ENCODE assay signal across 8 mouse cellular contexts in the genomic region with DNA sequence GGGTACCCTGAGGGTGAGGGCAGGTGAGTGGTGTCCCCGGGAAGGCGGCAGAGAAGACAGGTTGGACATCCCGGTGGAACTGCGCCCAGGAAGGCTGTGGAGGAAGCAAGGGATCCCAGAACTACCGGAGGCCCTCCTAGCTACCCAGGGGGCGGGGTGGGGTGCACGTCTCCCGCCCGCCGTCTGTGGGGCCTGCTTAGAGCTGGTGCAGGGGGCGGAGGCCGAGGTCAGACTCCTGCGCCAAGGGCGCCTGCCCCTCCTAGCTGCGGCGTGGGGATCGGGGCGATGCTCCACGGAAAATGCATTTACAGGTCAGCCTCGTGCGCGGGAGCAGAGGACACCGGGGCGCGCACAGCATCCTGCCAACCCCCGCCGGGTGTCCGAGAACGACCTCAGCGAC. TPM values are rescaled to one million over a fixed set of nuclear protein-coding genes. Genes with fewer than 3 reads are reported as not detected.
DNase-seq lines count a peak whose midpoint lies in the region; ATAC-seq and TF ChIP-seq lines count a peak whose summit lies in the region.

No protein-coding gene starts in this region.

- peak overlapping the region; percentile 66 for H3K4me3 ChIP-seq in heart, embryonic 12.5 days
- peak overlapping the region; percentile 59; the same call in 1 of the 2 replicates for H3K4me3 ChIP-seq in G1E (ENCODE audit: low read depth, low read length)
- H3K4me3 ChIP-seq in forebrain, embryonic 14.5 days (ENCODE audit: low read depth, low read length) = peak overlapping the region; percentile 54
- H3K4me3 ChIP-seq in liver, embryonic 11.5 days (ENCODE audit: low read depth, low read length) = peak overlapping the region; percentile 50
- peak overlapping the region; percentile 74 for H3K4me3 ChIP-seq in neural tube, embryonic 15.5 days (replicated peaks)

- H3K9ac ChIP-seq in heart, embryonic 12.5 days = peak overlapping the region; percentile 84
- peak overlapping the region; percentile 67 for H3K9ac ChIP-seq in forebrain, embryonic 14.5 days (ENCODE audit: low read length)
- peak overlapping the region; percentile 11 for H3K9ac ChIP-seq in liver, embryonic 11.5 days (ENCODE audit: low read depth, low read length)
- peak overlapping the region; percentile 77 for H3K9ac ChIP-seq in neural tube, embryonic 15.5 days (replicated peaks)

- no peak for TF ChIP-seq CTCF in G1E (IDR thresholded peaks at IDR 0.05; ENCODE audit: low read depth, low read length)

- peak overlapping the region; percentile 96 for H3K4me2 ChIP-seq in heart, embryonic 12.5 days
- H3K4me2 ChIP-seq in forebrain, embryonic 14.5 days (ENCODE audit: low read length) = peak overlapping the region; percentile 93
- H3K4me2 ChIP-seq in liver, embryonic 11.5 days = peak overlapping the region; percentile 91
- H3K4me2 ChIP-seq in neural tube, embryonic 15.5 days = peak overlapping the region; percentile 92

- peaks cover 6% of the 10 kb centered on the region for H3K36me3 ChIP-seq in heart, embryonic 12.5 days
- H3K36me3 ChIP-seq in G1E (replicated peaks) = no peaks in the 10 kb centered on the region
- H3K36me3 ChIP-seq in forebrain, embryonic 14.5 days (ENCODE audit: control insufficient read depth, insufficient read depth, low read length) = no peaks in the 10 kb centered on the region
- peaks cover 3% of the 10 kb centered on the region; the same call in 1 of the 2 replicates for H3K36me3 ChIP-seq in liver, embryonic 11.5 days (ENCODE audit: control insufficient read depth, insufficient read depth, low read length)
- H3K36me3 ChIP-seq in neural tube, embryonic 15.5 days = peaks cover 2% of the 10 kb centered on the region; the same call in 1 of the 2 replicates

- H3K4me1 ChIP-seq in heart, embryonic 12.5 days (replicated peaks) = peaks cover 36% of the 10 kb centered on the region
- H3K4me1 ChIP-seq in G1E (ENCODE audit: insufficient read depth, low read depth, low read length) = peaks cover 16% of the 10 kb centered on the region
- peaks cover 3% of the 10 kb centered on the region; the same call in 1 of the 2 replicates for H3K4me1 ChIP-seq in forebrain, embryonic 14.5 days (ENCODE audit: control insufficient read depth, insufficient read depth, low read length)
- peaks cover 13% of the 10 kb centered on the region for H3K4me1 ChIP-seq in liver, embryonic 11.5 days (replicated peaks; ENCODE audit: control insufficient read depth, insufficient read depth, low read length)
- H3K4me1 ChIP-seq in neural tube, embryonic 15.5 days = peaks cover 47% of the 10 kb centered on the region

- H3K27ac ChIP-seq in heart, embryonic 12.5 days (ENCODE audit: poor library complexity, severe bottlenecking) = no peak overlapping the region
- no peak overlapping the region for H3K27ac ChIP-seq in forebrain, embryonic 14.5 days (ENCODE audit: low read depth, low read length)
- H3K27ac ChIP-seq in liver, embryonic 11.5 days (ENCODE audit: low read depth, low read length) = no peak overlapping the region
- peak overlapping the region; percentile 70 for H3K27ac ChIP-seq in neural tube, embryonic 15.5 days (replicated peaks)

- WGBS in heart, embryonic 12.5 days = 2% methylated on average over 30 of the region's 30 CpGs
- WGBS in forebrain, embryonic 14.5 days = 0% methylated on average over 28 of the region's 30 CpGs
- under 1% methylated on average over 30 of the region's 30 CpGs for WGBS in liver, embryonic 11.5 days
- 1% methylated on average over 29 of the region's 30 CpGs for WGBS in neural tube, embryonic 15.5 days

- intact Hi-C loops in left cerebral cortex, postnatal 14 days (cut with DNase I) = no loop called here

- ATAC-seq in heart, embryonic 12.5 days (ENCODE audit: insufficient number of reproducible peaks, low FRiP score) = 0 out of 2 replicates have a peak, but pooled peaks have one; percentile 8
- no peak for ATAC-seq in G1E (ENCODE audit: extremely low read depth, insufficient number of reproducible peaks, low FRiP score, poor library complexity, severe bottlenecking)
- ATAC-seq in forebrain, embryonic 14.5 days = peak; percentile 19
- ATAC-seq in liver, embryonic 11.5 days (replicated peaks; ENCODE audit: low FRiP score) = peak; percentile 24; the same call in 1 of the 2 replicates
- peak; percentile 37 for ATAC-seq in neural tube, embryonic 15.5 days (ENCODE audit: low FRiP score)

- DNase-seq in heart, adult 9 months (ENCODE audit: low spot score in 2 of 2) = no peak
- DNase-seq in G1E (ENCODE audit: low spot score) = no peak
- no peak for DNase-seq in forebrain, embryonic 14.5 days (ENCODE audit: low spot score)
- no peak for DNase-seq in liver, embryonic 11.5 days (ENCODE audit: low spot score)
- no peak for DNase-seq in left cerebral cortex, postnatal 14 days (ENCODE audit: low spot score in 2 of 2)
- no peak for DNase-seq in frontal cortex, postnatal 25 days (ENCODE audit: low spot score in 2 of 2)

- H3K27me3 ChIP-seq in heart, embryonic 12.5 days (replicated peaks) = peaks cover 5% of the 10 kb centered on the region
- peaks cover 81% of the 10 kb centered on the region for H3K27me3 ChIP-seq in G1E (ENCODE audit: insufficient read depth, low read length)
- H3K27me3 ChIP-seq in forebrain, embryonic 14.5 days (replicated peaks; ENCODE audit: control insufficient read depth, insufficient read depth, low read length) = peaks cover 13% of the 10 kb centered on the region
- H3K27me3 ChIP-seq in liver, embryonic 11.5 days (replicated peaks; ENCODE audit: control insufficient read depth, insufficient read depth, low read length) = peaks cover 16% of the 10 kb centered on the region
- peaks cover 7% of the 10 kb centered on the region; the same call in 1 of the 2 replicates for H3K27me3 ChIP-seq in neural tube, embryonic 15.5 days (replicated peaks)

- H3K9me3 ChIP-seq in heart, embryonic 12.5 days (replicated peaks) = no peaks in the 10 kb centered on the region
- peaks cover 9% of the 10 kb centered on the region for H3K9me3 ChIP-seq in G1E (replicated peaks)
- no peaks in the 10 kb centered on the region for H3K9me3 ChIP-seq in forebrain, embryonic 14.5 days (replicated peaks; ENCODE audit: control insufficient read depth, low read length)
- H3K9me3 ChIP-seq in liver, embryonic 11.5 days (ENCODE audit: control insufficient read depth, low read length) = no peaks in the 10 kb centered on the region
- no peaks in the 10 kb centered on the region for H3K9me3 ChIP-seq in neural tube, embryonic 15.5 days (replicated peaks)

RNA-seq across cellular contexts. Expression of a gene that starts 0.4 kb away (rescaled TPM):
- 7.8 and 8.4 TPM in 2 replicates for polyA plus RNA-seq in heart, embryonic 12.5 days (2016; fragmentation: Nextera tagmentation; extraction: Ambion mirVana)
- total RNA-seq in G1E (2014; fragmentation: Nextera tagmentation) = not detected in 2 replicates
- 0.05 and 0.35 TPM in 2 replicates for total RNA-seq in G1E (2017)
- polyA plus RNA-seq in G1E (2012) = 0.08 and 0.13 TPM in 2 replicates
- polyA plus RNA-seq in forebrain, embryonic 14.5 days (2014; fragmentation: Nextera tagmentation; extraction: Ambion mirVana) = 6.6 and 9.9 TPM in 2 replicates
- polyA plus RNA-seq in liver, embryonic 11.5 days (2014; fragmentation: Nextera tagmentation; extraction: Ambion mirVana) = 7.2 and 7.9 TPM in 2 replicates
- 30.0 and 31.9 TPM in 2 replicates for polyA plus RNA-seq in neural tube, embryonic 15.5 days (2015; fragmentation: Nextera tagmentation; extraction: Ambion mirVana)
- total RNA-seq in left cerebral cortex, postnatal 14 days (2021) = 10 to 100 TPM in 1 of 2 experiments, 1 to 10 TPM in 1; 9.1 to 11.0 TPM

RNA-seq across cellular contexts. Expression of a gene that starts 0.5 kb away (rescaled TPM):
- polyA plus RNA-seq in heart, embryonic 12.5 days (2016; fragmentation: Nextera tagmentation; extraction: Ambion mirVana) = 0.77 and 1.0 TPM in 2 replicates
- total RNA-seq in G1E (2014; fragmentation: Nextera tagmentation) (not detected in 2 replicates), G1E (2017) (0.05 and 0.06 TPM in 2 replicates)
- not detected in 2 replicates for polyA plus RNA-seq in G1E (2012)
- 0.44 and 0.61 TPM in 2 replicates for polyA plus RNA-seq in forebrain, embryonic 14.5 days (2014; fragmentation: Nextera tagmentation; extraction: Ambion mirVana)
- 1.3 and 1.5 TPM in 2 replicates for polyA plus RNA-seq in liver, embryonic 11.5 days (2014; fragmentation: Nextera tagmentation; extraction: Ambion mirVana)
- 2.0 and 2.3 TPM in 2 replicates for polyA plus RNA-seq in neural tube, embryonic 15.5 days (2015; fragmentation: Nextera tagmentation; extraction: Ambion mirVana)
- 1 to 10 TPM in 1 of 2 experiments, under 1 TPM in 1; 0.91 to 1.1 TPM for total RNA-seq in left cerebral cortex, postnatal 14 days (2021)

RNA-seq across cellular contexts. Expression of a gene that starts 14.6 kb away (rescaled TPM):
- 27.9 and 28.5 TPM in 2 replicates for polyA plus RNA-seq in heart, embryonic 12.5 days (2016; fragmentation: Nextera tagmentation; extraction: Ambion mirVana)
- total RNA-seq in G1E (2014; fragmentation: Nextera tagmentation) = 27.6 and 35.8 TPM in 2 replicates
- 26.8 and 28.0 TPM in 2 replicates for total RNA-seq in G1E (2017)
- polyA plus RNA-seq in G1E (2012) = 15.7 and 18.4 TPM in 2 replicates
- polyA plus RNA-seq in forebrain, embryonic 14.5 days (2014; fragmentation: Nextera tagmentation; extraction: Ambion mirVana) = 77.0 and 86.4 TPM in 2 replicates
- polyA plus RNA-seq in liver, embryonic 11.5 days (2014; fragmentation: Nextera tagmentation; extraction: Ambion mirVana) = 47.8 and 52.2 TPM in 2 replicates
- 79.1 and 79.8 TPM in 2 replicates for polyA plus RNA-seq in neural tube, embryonic 15.5 days (2015; fragmentation: Nextera tagmentation; extraction: Ambion mirVana)
- total RNA-seq in left cerebral cortex, postnatal 14 days (2021) = 10 to 100 TPM; 52.3 to 54.6 TPM

RNA-seq across cellular contexts. Expression of a gene that starts 30.7 kb away (rescaled TPM):
- 89.6 and 91.9 TPM in 2 replicates for polyA plus RNA-seq in heart, embryonic 12.5 days (2016; fragmentation: Nextera tagmentation; extraction: Ambion mirVana)
- total RNA-seq in G1E (2014; fragmentation: Nextera tagmentation) (73.2 and 91.1 TPM in 2 replicates), G1E (2017) (136 and 139 TPM in 2 replicates)
- 202 and 235 TPM in 2 replicates for polyA plus RNA-seq in G1E (2012)
- 114 and 150 TPM in 2 replicates for polyA plus RNA-seq in forebrain, embryonic 14.5 days (2014; fragmentation: Nextera tagmentation; extraction: Ambion mirVana)
- polyA plus RNA-seq in liver, embryonic 11.5 days (2014; fragmentation: Nextera tagmentation; extraction: Ambion mirVana) = 347 and 349 TPM in 2 replicates
- 96.3 and 117 TPM in 2 replicates for polyA plus RNA-seq in neural tube, embryonic 15.5 days (2015; fragmentation: Nextera tagmentation; extraction: Ambion mirVana)
- total RNA-seq in left cerebral cortex, postnatal 14 days (2021) = 10 to 100 TPM; 46.5 to 49.4 TPM

RNA-seq across cellular contexts. Expression of a gene that starts 38.4 kb away (rescaled TPM):
- 68.1 and 69.7 TPM in 2 replicates for polyA plus RNA-seq in heart, embryonic 12.5 days (2016; fragmentation: Nextera tagmentation; extraction: Ambion mirVana)
- total RNA-seq in G1E (2014; fragmentation: Nextera tagmentation) (16.8 and 19.5 TPM in 2 replicates), G1E (2017) (39.6 and 41.1 TPM in 2 replicates)
- 2.4 and 2.8 TPM in 2 replicates for polyA plus RNA-seq in G1E (2012)
- polyA plus RNA-seq in forebrain, embryonic 14.5 days (2014; fragmentation: Nextera tagmentation; extraction: Ambion mirVana) = 97.8 and 108 TPM in 2 replicates
- polyA plus RNA-seq in liver, embryonic 11.5 days (2014; fragmentation: Nextera tagmentation; extraction: Ambion mirVana) = 60.4 and 66.0 TPM in 2 replicates
- 105 and 111 TPM in 2 replicates for polyA plus RNA-seq in neural tube, embryonic 15.5 days (2015; fragmentation: Nextera tagmentation; extraction: Ambion mirVana)
- 10 to 100 TPM; 31.3 to 31.6 TPM for total RNA-seq in left cerebral cortex, postnatal 14 days (2021)

Comparison
In these comparisons a context has a peak if more than half of its experiments do, and no peak if none do; other contexts are left out.
1. H3K9ac ChIP-seq: peak in every context shown above with its lines; median percentile 84 in heart, embryonic 12.5 days; 77 in neural tube, embryonic 15.5 days; 67 in forebrain, embryonic 14.5 days; 11 in liver, embryonic 11.5 days.